Mouse (Mus musculus) urinary bladder, postnatal 4 days (tissue): Measurements from ENCODE around the gene Nkapd1.
"Not testable (repeated sequence)": the region's sequence is repeated elsewhere in the genome, so short reads cannot be mapped to it uniquely, and the experiment has no call there.

ENCODE experiments used
- DNase-seq, 2 experiments: peaks; one replicate each; pipeline ENCODE4 v3.0.0; 2021 to 2022; ENCODE audit warnings: low spot score in 2 of 2

The Nkapd1 gene

GRCm38 (mm10) chr9:50616766-50617603, at the start of gene Nkapd1, which contains the start of gene Pih1d2:
Nkapd1 (minus strand) TSS chr9:50617464.
Pih1d2 (plus strand) TSS chr9:50617321.
- peak; percentile 83 to 85 for DNase-seq

- DNase-seq, result no peak
These were observed 49.2 kb upstream of the Nkapd1 start for GRCm38 (mm10) chr9:50666442-50666841.

GRCm38 (mm10) chr9:50664826-50665225, 47.6 kb upstream of the Nkapd1 start:
- no peak for DNase-seq

GRCm38 (mm10) chr9:50660431-50660830, 43.2 kb upstream of the Nkapd1 start:
- DNase-seq, result no peak

- peak; percentile 81 to 82 for DNase-seq
These were observed 42.3 kb upstream of the Nkapd1 start, which contains the start of gene Dlat for GRCm38 (mm10) chr9:50659392-50660217. Dlat (minus strand) TSS chr9:50659780.

GRCm38 (mm10) chr9:50658941-50659388, 41.7 kb upstream of the Nkapd1 start:
- peak in 1 of 2 experiments; percentile 20 for DNase-seq

GRCm38 (mm10) chr9:50658391-50658790, 41.1 kb upstream of the Nkapd1 start:
- no peak for DNase-seq

- DNase-seq, result no peak
These were observed 33.2 kb upstream of the Nkapd1 start for GRCm38 (mm10) chr9:50650503-50650902.

GRCm38 (mm10) chr9:50646826-50647370, 29.6 kb upstream of the Nkapd1 start:
- no peak for DNase-seq

GRCm38 (mm10) chr9:50634270-50634669, 17.0 kb upstream of the Nkapd1 start:
- no peak for DNase-seq

- DNase-seq, result no peak
These were observed 15.8 kb upstream of the Nkapd1 start for GRCm38 (mm10) chr9:50633059-50633458.

- DNase-seq, result no peak
These were observed 14.9 kb upstream of the Nkapd1 start for GRCm38 (mm10) chr9:50632016-50632688.

GRCm38 (mm10) chr9:50630903-50631302, 13.6 kb upstream of the Nkapd1 start:
- not testable (repeated sequence) for DNase-seq

GRCm38 (mm10) chr9:50617794-50618330, 598 bp upstream of the Nkapd1 start:
- no peak for DNase-seq

GRCm38 (mm10) chr9:50616161-50616560, 1.1 kb downstream of the Nkapd1 start:
- DNase-seq, result no peak

GRCm38 (mm10) chr9:50612115-50612514, 5.1 kb downstream of the Nkapd1 start:
- DNase-seq, result no peak

GRCm38 (mm10) chr9:50604338-50604737, 12.9 kb downstream of the Nkapd1 start:
- DNase-seq, result no peak

GRCm38 (mm10) chr9:50603998-50604324, 13.3 kb downstream of the Nkapd1 start:
- DNase-seq, result no peak

GRCm38 (mm10) chr9:50603189-50603997, 13.9 kb downstream of the Nkapd1 start, which contains the start of the genes Sdhd and Timm8b:
Sdhd (minus strand) TSS chr9:50603812.
Timm8b (plus strand) TSS chr9:50603910.
- DNase-seq, result peak; percentile 90 to 92
